Mouse (Mus musculus) G1E (cell line): ENCODE data around the gene Ndufs3.

Experiments
- CTCF ChIP-seq: IDR thresholded peaks from 2 replicates; pipeline ENCODE4 v1.5.1; 2012; ENCODE audit warnings: low read depth, low read length, inconsistent platforms, mixed read lengths
- GATA1 ChIP-seq: IDR thresholded peaks from 2 replicates; pipeline ENCODE4 v1.6.1; 2012; ENCODE audit warnings: borderline replicate concordance, low read length, inconsistent platforms, mixed read lengths
- GATA2 ChIP-seq: IDR thresholded peaks from 2 replicates; pipeline ENCODE4 v1.6.1; 2012; ENCODE audit warnings: low read depth, low read length, inconsistent platforms, borderline replicate concordance
- POLR2AphosphoS5 ChIP-seq: IDR thresholded peaks from 2 replicates; pipeline ENCODE4 v1.6.1; 2012; ENCODE audit warnings: low read depth, low read length, inconsistent platforms; ENCODE audit not compliant: insufficient replicate concordance
- TAL1 ChIP-seq: conservative IDR thresholded peaks from 2 replicates; pipeline ENCODE4 v1.6.1; 2012; ENCODE audit warnings: low read depth, low read length, inconsistent platforms, mixed read lengths

DNA sequence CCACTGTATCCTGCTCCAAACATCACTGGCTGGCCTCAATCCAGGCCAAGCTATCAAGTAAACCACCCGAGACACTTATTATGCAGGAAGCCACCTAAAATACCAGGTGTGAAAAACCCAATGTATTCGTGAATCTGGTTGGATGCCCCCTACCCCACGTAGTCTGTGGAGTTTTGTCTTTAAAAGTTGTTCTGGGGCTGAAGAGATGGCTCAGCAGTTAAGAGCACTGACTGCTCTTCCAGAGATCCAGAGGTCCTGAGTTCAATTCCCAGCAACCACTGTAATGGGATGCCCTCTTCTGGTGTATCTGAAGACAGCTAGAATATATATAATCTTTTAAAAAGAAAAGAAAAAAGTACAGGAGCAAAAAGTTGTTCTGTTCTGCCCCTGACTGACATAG is 33.7 kb upstream of the Ndufs3 start:
- no peak for TF ChIP-seq CTCF
- TF ChIP-seq GATA1, result no peak
- no peak for TF ChIP-seq TAL1
- TF ChIP-seq GATA2, result no peak
- no peak for TF ChIP-seq POLR2AphosphoS5
